Mouse (Mus musculus) embryo, embryonic 11 days (tissue): ENCODE results near the gene Nol11.
"Not testable (repeated sequence)": the region's sequence is repeated elsewhere in the genome, so short reads cannot be mapped to it uniquely, and the experiment has no call there.

Source experiments
- DNase-seq: peaks from one replicate; pipeline ENCODE4 v3.0.0-alpha.2; 2015

Gene Nol11

GRCm38 (mm10) chr11:107154431-107154830, 34.8 kb downstream of the Nol11 start:
- no peak for DNase-seq

- DNase-seq: no peak
Observed at GRCm38 (mm10) chr11:107153645-107154044, 35.5 kb downstream of the Nol11 start.

GRCm38 (mm10) chr11:107151809-107152208, 37.4 kb downstream of the Nol11 start:
- peak; percentile 19 for DNase-seq

GRCm38 (mm10) chr11:107143956-107144355, 45.2 kb downstream of the Nol11 start:
- DNase-seq: not testable (repeated sequence)

GRCm38 (mm10) chr11:107142382-107142781, 46.8 kb downstream of the Nol11 start:
- DNase-seq: no peak

GRCm38 (mm10) chr11:107140756-107141155, 48.4 kb downstream of the Nol11 start:
- DNase-seq: no peak

- peak; percentile 30 for DNase-seq
Observed at GRCm38 (mm10) chr11:107138633-107139032, 50.5 kb downstream of the Nol11 start.

- DNase-seq: no peak
Observed at GRCm38 (mm10) chr11:107137593-107137992, 51.6 kb downstream of the Nol11 start.

- not testable (repeated sequence) for DNase-seq
Observed at GRCm38 (mm10) chr11:107136458-107136857, 52.7 kb downstream of the Nol11 start.

- no peak for DNase-seq
Observed at GRCm38 (mm10) chr11:107135741-107136140, 53.4 kb downstream of the Nol11 start.

GRCm38 (mm10) chr11:107132426-107132825, 56.8 kb downstream of the Nol11 start:
- DNase-seq: peak; percentile 62

- peak; percentile 94 for DNase-seq
Observed at GRCm38 (mm10) chr11:107131749-107132421, 57.3 kb downstream of the Nol11 start, which contains the start of gene Bptf. Gene Bptf, minus strand, starts transcription at chr11:107132127.

- DNase-seq: peak; percentile 75
Observed at GRCm38 (mm10) chr11:107130879-107131748, 58.1 kb downstream of the Nol11 start.

GRCm38 (mm10) chr11:107130221-107130788, 58.9 kb downstream of the Nol11 start:
- DNase-seq: peak; percentile 56

GRCm38 (mm10) chr11:107129641-107130040, 59.5 kb downstream of the Nol11 start:
- no peak for DNase-seq

- not testable (repeated sequence) for DNase-seq
Observed at GRCm38 (mm10) chr11:107126716-107127115, 62.5 kb downstream of the Nol11 start.

GRCm38 (mm10) chr11:107125011-107125410, 64.2 kb downstream of the Nol11 start:
- no peak for DNase-seq

- DNase-seq: no peak
Observed at GRCm38 (mm10) chr11:107124327-107124731, 64.9 kb downstream of the Nol11 start.

GRCm38 (mm10) chr11:107117789-107118188, 71.4 kb downstream of the Nol11 start:
- no peak for DNase-seq
